Mouse (Mus musculus) embryonic facial prominence, embryonic 12.5 days (tissue): Measurements from ENCODE around the gene Afmid. TPM values are rescaled to one million over a fixed set of nuclear protein-coding genes. Genes with fewer than 3 reads are reported as not detected.

Experiments used
- ATAC-seq: fragments of 200-750 bp; cut with Nextera tagmentation; 2 replicates; pipeline ENCODE4 v1.8.0; 2017; ENCODE audit not compliant: insufficient number of reproducible peaks, insufficient read depth, low FRiP score, low TSS enrichment
- H3K27ac ChIP-seq: fragments of 300-500 bp; sonication (generic); 2 replicates; pipeline ENCODE4 v1.5.1; 2016; ENCODE audit warnings: mild to moderate bottlenecking
- H3K27me3 ChIP-seq: fragments of 300-500 bp; sonication (generic); 2 replicates; pipeline ENCODE4 v1.6.1; 2016; ENCODE audit warnings: mild to moderate bottlenecking, moderate library complexity
- H3K36me3 ChIP-seq: fragments of 300-500 bp; sonication (generic); 2 replicates; pipeline ENCODE4 v1.6.1; 2016; ENCODE audit warnings: mild to moderate bottlenecking
- H3K4me1 ChIP-seq: fragments of 300-500 bp; sonication (generic); 2 replicates; pipeline ENCODE4 v1.6.1; 2016
- H3K4me2 ChIP-seq: fragments of 300-500 bp; sonication (generic); replicated peaks from 2 replicates; pipeline ENCODE4 v1.6.1; 2016; ENCODE audit warnings: mild to moderate bottlenecking, moderate library complexity
- H3K4me3 ChIP-seq: fragments of 300-500 bp; sonication (generic); 2 replicates; pipeline ENCODE4 v1.5.1; 2016; ENCODE audit warnings: mild to moderate bottlenecking
- H3K9ac ChIP-seq: fragments of 300-500 bp; sonication (generic); 2 replicates; pipeline ENCODE4 v1.6.1; 2016; ENCODE audit warnings: mild to moderate bottlenecking, moderate library complexity
- H3K9me3 ChIP-seq: fragments of 300-500 bp; sonication (generic); 2 replicates; pipeline ENCODE4 v1.6.1; 2016; ENCODE audit warnings: mild to moderate bottlenecking, moderate library complexity
- WGBS: fragments of 180-500 bp; shearing (Covaris S2); methylation state at CpG from one replicate; pipeline ENCODE4 v1.1.7; 2016; 5-methylcytosine and 5-hydroxymethylcytosine counted together
- polyA plus RNA-seq: library from polyadenylated mRNA; unstranded; fragments of >200 nt; fragmentation: Nextera tagmentation; extraction: Ambion mirVana; gene quantifications from 2 replicates; pipeline ENCODE4 v1.2.1, GENCODE M21; 2016

Afmid gene
- polyA plus RNA-seq, result 4.3 and 4.9 TPM in 2 replicates

- Histone ChIP-seq H3K4me1 (peaks cover 41% of the 10 kb centered on the region), H3K9me3 (no peaks in the 10 kb centered on the region)
- WGBS, result under 1% methylated on average over 34 of the region's 34 CpGs
Observed at GRCm38 (mm10) chr11:117825333-117826101, at the start of gene Afmid, which contains the start of gene Tk1. Afmid (plus strand) TSS chr11:117825924. Tk1 (minus strand) TSS chr11:117826092.

GRCm38 (mm10) chr11:117776085-117776792 is 49.5 kb upstream of the Afmid start:
- Histone ChIP-seq H3K9ac (no peak overlapping the region), H3K4me3 (no peak overlapping the region), H3K4me1 (peaks cover 21% of the 10 kb centered on the region), H3K27ac (no peak overlapping the region), H3K4me2 (no peak overlapping the region), H3K36me3 (peaks cover 15% of the 10 kb centered on the region; the same call in 1 of the 2 replicates), H3K9me3 (no peaks in the 10 kb centered on the region), H3K27me3 (no peaks in the 10 kb centered on the region)
- WGBS, result 90% methylated on average over 14 of the region's 14 CpGs
- ATAC-seq, result no peak

More at GRCm38 (mm10) chr11:117825333-117826101, at the start of gene Afmid, which contains the start of gene Tk1:
- Histone ChIP-seq H3K9ac (peak within 1 kb of the TSS; percentile 63), H3K36me3 (peaks cover 20% of the 10 kb centered on the region), H3K27me3 (no peaks in the 10 kb centered on the region), H3K4me3 (peak within 1 kb of the TSS; percentile 56), H3K4me2 (peak within 1 kb of the TSS; percentile 78), H3K27ac (peak within 1 kb of the TSS; percentile 92)
- ATAC-seq, result peak; percentile 73; the same call in 1 of the 2 replicates

GRCm38 (mm10) chr11:117777111-117777510 is 48.6 kb upstream of the Afmid start:
- Histone ChIP-seq H3K9me3 (no peaks in the 10 kb centered on the region), H3K9ac (no peak overlapping the region), H3K27me3 (peaks cover 8% of the 10 kb centered on the region), H3K4me1 (peaks cover 30% of the 10 kb centered on the region), H3K4me2 (no peak overlapping the region), H3K4me3 (no peak overlapping the region), H3K27ac (no peak overlapping the region), H3K36me3 (peaks cover 10% of the 10 kb centered on the region; the same call in 1 of the 2 replicates)
- WGBS, result 84% methylated on average over 5 of the region's 5 CpGs
- no peak for ATAC-seq

GRCm38 (mm10) chr11:117778031-117778430 is 47.7 kb upstream of the Afmid start:
- Histone ChIP-seq H3K27me3 (peaks cover 17% of the 10 kb centered on the region), H3K4me2 (no peak overlapping the region), H3K36me3 (peaks cover 5% of the 10 kb centered on the region; the same call in 1 of the 2 replicates), H3K4me1 (peaks cover 34% of the 10 kb centered on the region), H3K9ac (no peak overlapping the region), H3K9me3 (no peaks in the 10 kb centered on the region), H3K27ac (no peak overlapping the region), H3K4me3 (no peak overlapping the region)
- WGBS, result 92% methylated on average over 11 of the region's 11 CpGs
- no peak for ATAC-seq

GRCm38 (mm10) chr11:117778851-117779433 is 46.8 kb upstream of the Afmid start:
- 46% methylated on average over 12 of the region's 12 CpGs for WGBS
- Histone ChIP-seq H3K27ac (peak overlapping the region; percentile 64), H3K4me1 (peaks cover 41% of the 10 kb centered on the region), H3K9ac (peak overlapping the region; percentile 54; the same call in 1 of the 2 replicates), H3K36me3 (0 out of 2 replicates have a peak, but pooled peaks cover 4% of the 10 kb centered on the region), H3K4me3 (peak overlapping the region; percentile 44), H3K4me2 (peak overlapping the region; percentile 84), H3K27me3 (peaks cover 26% of the 10 kb centered on the region), H3K9me3 (no peaks in the 10 kb centered on the region)
- ATAC-seq, result no peak; the same call in 1 of the 2 replicates

GRCm38 (mm10) chr11:117779434-117780198 is 46.1 kb upstream of the Afmid start:
- Histone ChIP-seq H3K9ac (peak overlapping the region; percentile 54), H3K4me3 (peak overlapping the region; percentile 44), H3K36me3 (0 out of 2 replicates have a peak, but pooled peaks cover 4% of the 10 kb centered on the region), H3K27me3 (peaks cover 28% of the 10 kb centered on the region), H3K27ac (peak overlapping the region; percentile 64), H3K9me3 (no peaks in the 10 kb centered on the region), H3K4me1 (peaks cover 41% of the 10 kb centered on the region), H3K4me2 (peak overlapping the region; percentile 84)
- 3% methylated on average over 38 of the region's 38 CpGs for WGBS
- ATAC-seq, result no peak

- Histone ChIP-seq H3K4me1 (peaks cover 41% of the 10 kb centered on the region), H3K4me2 (peak overlapping the region; percentile 84), H3K9ac (peak overlapping the region; percentile 54), H3K4me3 (peak overlapping the region; percentile 44), H3K27ac (peak overlapping the region; percentile 64), H3K36me3 (0 out of 2 replicates have a peak, but pooled peaks cover 4% of the 10 kb centered on the region), H3K9me3 (no peaks in the 10 kb centered on the region), H3K27me3 (peaks cover 28% of the 10 kb centered on the region)
- ATAC-seq, result no peak
- WGBS, result under 1% methylated on average over 17 of the region's 17 CpGs
Observed at GRCm38 (mm10) chr11:117780199-117780515, 45.6 kb upstream of the Afmid start.

- Histone ChIP-seq H3K27me3 (peaks cover 28% of the 10 kb centered on the region), H3K9me3 (no peaks in the 10 kb centered on the region), H3K27ac (peak overlapping the region; percentile 48; the same call in 1 of the 2 replicates), H3K4me3 (peak overlapping the region; percentile 44), H3K36me3 (0 out of 2 replicates have a peak, but pooled peaks cover 4% of the 10 kb centered on the region), H3K4me2 (peak overlapping the region; percentile 84), H3K9ac (peak overlapping the region; percentile 54; the same call in 1 of the 2 replicates), H3K4me1 (peaks cover 41% of the 10 kb centered on the region)
- ATAC-seq, result peak; percentile 74
- 2% methylated on average over 19 of the region's 19 CpGs for WGBS
Observed at GRCm38 (mm10) chr11:117780582-117781111, 45.1 kb upstream of the Afmid start.

- ATAC-seq, result no peak
- Histone ChIP-seq H3K9me3 (no peaks in the 10 kb centered on the region), H3K9ac (no peak overlapping the region), H3K27me3 (peaks cover 28% of the 10 kb centered on the region), H3K4me1 (peaks cover 41% of the 10 kb centered on the region), H3K27ac (peak overlapping the region; percentile 48), H3K4me2 (peak overlapping the region; percentile 84), H3K4me3 (0 out of 2 replicates have a peak overlapping the region, but pooled peaks have one; percentile 44), H3K36me3 (0 out of 2 replicates have a peak, but pooled peaks cover 4% of the 10 kb centered on the region)
- 18% methylated on average over 18 of the region's 18 CpGs for WGBS
Observed at GRCm38 (mm10) chr11:117781199-117781821, 44.4 kb upstream of the Afmid start.

- peaks cover 41% of the 10 kb centered on the region for H3K4me1 ChIP-seq
- peak within 1 kb of the TSS; percentile 84 for H3K4me2 ChIP-seq
- H3K27ac ChIP-seq, result peak within 1 kb of the TSS; percentile 58
- no peak for ATAC-seq
- H3K36me3 ChIP-seq, result 0 out of 2 replicates have a peak, but pooled peaks cover 4% of the 10 kb centered on the region
- no peaks in the 10 kb centered on the region for H3K9me3 ChIP-seq
- peak within 1 kb of the TSS; percentile 44 for H3K4me3 ChIP-seq
- H3K9ac ChIP-seq, result peak within 1 kb of the TSS; percentile 29; the same call in 1 of the 2 replicates
- peaks cover 28% of the 10 kb centered on the region for H3K27me3 ChIP-seq
- WGBS, result 40% methylated on average over 24 of the region's 24 CpGs
Observed at GRCm38 (mm10) chr11:117781993-117782704, 43.6 kb upstream of the Afmid start, which contains the start of the genes Tmc8 and Tmc6. Tmc8 (plus strand) TSS chr11:117782076. Tmc6 (minus strand) TSS chr11:117782198.
